Mouse (Mus musculus): ENCODE measurements around the gene LTO1.

LTO1 gene

DNA sequence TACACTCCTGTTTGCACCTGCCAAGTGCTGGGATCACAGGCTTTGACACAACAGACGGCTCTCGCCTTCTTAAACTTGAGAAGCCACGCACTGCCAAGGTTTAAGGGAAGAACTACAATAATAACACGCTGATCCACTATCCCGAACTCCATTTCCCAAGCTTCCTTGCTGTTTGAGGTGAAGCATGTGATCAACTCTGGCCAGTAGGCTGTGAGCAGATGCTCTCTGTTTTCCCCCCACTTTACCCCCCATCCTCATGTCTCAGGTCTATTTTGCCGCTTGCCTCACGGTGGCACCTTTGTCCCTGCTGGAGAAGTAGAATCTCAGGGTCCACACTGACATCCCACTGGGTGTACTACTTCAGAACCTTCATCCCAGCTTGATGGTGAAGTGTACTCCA, 6.2 kb upstream of the LTO1 start:
- no peak for DNase-seq (ENCODE audit: low spot score)

DNA sequence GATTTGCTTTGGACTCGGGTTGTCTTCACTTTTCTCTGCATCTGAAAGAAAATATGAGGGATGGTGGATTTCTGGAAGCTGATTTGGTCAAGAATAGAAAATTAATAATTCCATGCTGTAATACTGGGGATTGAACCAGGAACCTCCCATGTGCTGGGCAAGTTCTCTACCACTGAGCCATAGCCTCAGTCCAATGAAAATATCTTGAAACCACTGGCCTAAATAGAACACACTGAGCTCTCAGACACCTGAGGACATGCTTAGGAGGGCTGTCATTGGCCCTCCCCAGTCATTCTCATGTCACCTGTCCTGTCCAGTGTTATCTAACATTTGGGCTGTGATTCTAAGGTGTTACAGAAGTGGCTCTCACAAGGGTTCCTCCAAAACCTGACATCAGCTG, 3.8 kb upstream of the LTO1 start:
- no peak for DNase-seq (ENCODE audit: low spot score)

DNA sequence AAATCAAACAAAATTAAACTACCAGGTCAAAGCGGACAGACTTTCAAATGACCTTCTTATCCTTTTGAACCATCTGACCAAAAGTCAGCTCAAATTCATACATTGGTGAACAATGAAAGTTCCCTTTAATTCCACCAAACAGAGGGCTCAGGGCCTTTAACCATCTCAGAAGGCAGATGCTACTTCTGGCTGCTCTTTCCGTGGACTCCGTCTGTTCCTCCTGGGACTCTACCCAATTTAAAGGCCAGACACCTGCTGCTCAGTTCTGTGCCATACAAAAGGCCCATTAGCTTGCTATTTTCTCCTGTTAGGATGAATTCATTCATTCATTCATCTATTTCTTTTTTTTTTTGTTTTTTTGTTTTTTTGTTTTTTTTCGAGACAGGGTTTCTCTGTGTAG, 2.0 kb upstream of the LTO1 start:
- DNase-seq (ENCODE audit: low spot score) = no peak

DNA sequence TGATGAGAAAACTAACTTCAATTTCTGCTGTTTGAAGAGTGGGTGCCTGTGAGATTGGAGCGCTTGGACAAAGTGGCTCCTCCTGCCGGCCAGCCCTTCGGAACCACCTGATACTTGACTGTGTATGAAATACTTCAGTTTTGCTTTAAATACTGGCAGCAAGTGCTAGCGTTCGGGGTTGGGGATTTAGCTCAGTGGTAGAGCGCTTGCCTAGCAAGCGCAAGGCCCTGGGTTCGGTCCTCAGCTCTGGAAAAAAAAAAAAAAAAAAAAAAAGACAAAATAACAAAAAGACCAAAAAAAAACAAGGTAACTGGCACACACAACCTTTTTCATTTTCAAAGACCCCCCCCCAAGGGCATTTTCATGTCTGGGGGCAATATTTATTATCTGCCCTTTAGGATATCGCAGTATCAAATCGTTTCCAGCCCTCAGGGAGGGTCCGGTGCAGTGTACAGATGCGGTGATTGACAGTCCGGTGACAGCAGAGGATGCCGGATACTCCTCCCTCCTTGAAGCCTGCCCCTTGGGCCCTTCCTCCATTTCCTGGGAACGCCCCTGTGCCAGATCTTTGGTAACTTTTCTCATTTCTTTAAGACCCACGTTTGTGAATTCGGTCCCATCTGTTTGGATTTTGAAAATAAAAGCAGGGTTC, 478 bp upstream of the LTO1 start:
- DNase-seq (ENCODE audit: low spot score) = peak; percentile 34

DNA sequence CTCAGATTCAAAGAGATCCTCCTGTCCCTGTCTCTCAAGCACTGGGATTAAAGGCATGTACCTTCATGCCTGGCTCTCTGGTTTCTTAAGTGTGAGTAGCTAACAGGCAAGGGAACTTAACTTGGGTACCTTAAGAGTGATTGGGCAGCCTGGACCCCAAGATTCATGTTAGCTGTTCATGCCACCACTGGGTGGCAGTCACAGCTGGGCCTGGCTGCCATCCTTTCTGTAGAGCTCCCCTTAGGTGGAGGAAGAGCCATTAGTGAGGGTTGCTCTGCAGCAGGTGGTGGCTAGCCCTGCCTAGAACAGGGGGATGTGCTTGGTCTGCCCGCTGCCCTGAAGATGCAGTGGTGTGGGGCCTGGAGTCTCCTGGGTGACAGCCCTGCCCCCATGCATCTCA, 3.9 kb downstream of the LTO1 start:
- no peak for DNase-seq (ENCODE audit: low spot score)

DNA sequence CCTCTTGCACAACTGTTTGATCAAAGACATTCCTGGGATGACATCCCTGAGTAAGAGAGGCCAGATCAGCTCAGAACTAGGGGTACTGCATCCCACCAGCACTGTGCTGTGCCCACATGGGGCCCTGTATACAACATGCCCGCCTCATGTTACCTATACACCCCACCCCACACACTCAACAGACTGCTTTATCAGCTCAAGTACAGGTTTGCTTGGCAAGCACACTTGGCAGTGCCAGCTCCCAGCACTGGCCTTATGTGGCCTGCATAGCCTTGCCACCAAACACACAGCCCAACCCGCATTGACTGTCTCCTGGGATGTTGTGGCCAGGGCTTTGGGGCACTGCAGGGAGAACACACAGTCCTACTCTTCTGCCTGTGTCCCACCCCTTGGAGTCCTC, 12.7 kb downstream of the LTO1 start:
- no peak for DNase-seq (ENCODE audit: low spot score)

DNA sequence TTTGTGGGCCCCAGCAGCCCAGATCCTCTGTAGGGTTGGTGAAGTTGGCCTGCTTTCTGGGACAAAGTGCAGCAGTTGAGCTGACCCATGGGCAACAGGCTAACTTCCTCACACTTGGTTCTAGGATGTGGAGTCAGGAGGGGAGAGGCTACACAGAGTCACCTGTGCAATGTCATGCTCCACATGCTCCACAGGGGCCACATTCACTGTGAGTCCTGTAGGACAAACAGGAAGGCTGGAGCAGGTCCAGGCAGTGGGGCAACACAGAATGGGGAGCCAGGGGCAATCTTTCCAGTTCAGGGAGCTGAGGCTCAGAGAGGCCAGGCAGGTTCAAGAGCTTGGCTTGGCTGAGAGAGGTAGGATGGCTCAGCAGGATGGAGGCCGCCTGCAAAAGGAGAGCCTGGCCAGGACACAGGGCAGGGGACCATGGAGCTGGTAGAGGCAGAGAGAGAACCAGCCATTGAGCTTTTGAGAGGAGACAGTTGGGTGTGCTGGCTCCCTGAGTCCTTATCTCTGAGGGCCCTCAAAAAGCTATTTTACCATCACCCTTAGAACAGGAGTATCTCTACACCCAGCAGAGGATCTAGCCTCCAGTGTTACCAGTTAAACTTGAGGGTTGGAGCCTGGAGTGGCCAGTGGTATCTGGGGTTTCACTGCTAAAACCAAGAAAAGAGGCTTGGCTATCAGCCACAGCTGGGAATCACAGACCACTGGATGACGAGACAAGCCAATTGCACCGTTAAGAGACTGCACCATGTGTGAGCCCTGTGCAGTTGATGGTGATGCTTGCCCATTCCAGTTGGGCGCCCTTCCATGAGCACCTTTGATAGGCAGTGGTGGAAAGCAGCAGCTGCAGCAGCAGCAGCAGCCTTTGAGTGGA, 13.3 kb downstream of the LTO1 start:
- no peak for DNase-seq (ENCODE audit: low spot score)

DNA sequence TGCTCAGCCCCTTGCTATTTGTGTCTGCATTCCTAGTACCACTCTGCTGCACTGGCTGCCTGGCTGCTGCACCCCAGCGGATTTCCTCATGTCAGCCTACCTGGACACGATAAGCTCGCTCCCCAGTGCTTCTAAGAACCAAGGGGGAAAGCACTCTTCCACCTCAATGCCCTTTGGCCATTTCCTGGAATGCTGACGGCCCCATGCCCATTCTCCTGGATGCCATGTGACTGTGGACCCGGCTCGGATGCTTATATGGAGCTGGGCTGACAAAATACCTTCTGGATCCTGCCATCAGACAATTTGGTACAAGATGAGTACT, 13.9 kb downstream of the LTO1 start:
- no peak for DNase-seq (ENCODE audit: low spot score)

DNA sequence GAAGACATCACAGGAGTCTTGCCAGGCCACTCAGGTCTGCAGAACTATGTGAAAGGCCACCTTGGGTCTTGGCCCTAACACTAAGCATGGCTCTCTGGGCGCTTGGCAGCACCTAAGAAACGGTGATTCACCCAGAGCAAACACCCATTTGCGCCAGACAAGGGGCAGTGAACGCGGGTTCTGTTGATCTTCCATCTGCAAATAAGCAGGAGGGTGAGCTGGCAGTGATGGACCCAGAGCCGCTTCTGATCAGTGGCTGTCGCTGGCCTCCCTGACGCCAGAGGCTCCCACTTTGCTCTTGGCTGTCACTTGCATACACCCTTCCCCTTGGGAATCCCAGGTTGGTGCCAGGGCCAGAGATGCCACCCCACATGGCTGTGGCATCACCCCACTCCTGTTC, 14.6 kb downstream of the LTO1 start:
- no peak for DNase-seq (ENCODE audit: low spot score)

DNA sequence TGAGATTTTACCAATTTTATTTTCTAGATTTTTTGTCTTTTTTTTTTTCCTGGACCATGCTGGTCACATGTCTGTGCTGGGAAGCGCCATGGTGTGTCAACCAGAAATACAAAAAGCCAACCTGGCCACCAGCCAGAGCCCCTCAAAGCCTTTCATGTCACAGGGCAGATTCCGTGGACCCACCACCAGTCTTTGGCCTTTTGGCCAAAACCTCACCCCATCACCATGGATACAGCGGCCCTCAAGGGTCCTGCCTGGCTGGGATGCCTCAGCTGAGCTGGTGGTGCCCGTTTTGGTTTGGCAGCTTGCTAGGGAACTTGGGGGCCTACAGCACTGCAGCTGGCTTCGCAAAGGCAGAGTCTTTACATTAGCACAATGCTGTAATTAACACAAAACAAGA, 15.0 kb downstream of the LTO1 start:
- no peak for DNase-seq (ENCODE audit: low spot score)

DNA sequence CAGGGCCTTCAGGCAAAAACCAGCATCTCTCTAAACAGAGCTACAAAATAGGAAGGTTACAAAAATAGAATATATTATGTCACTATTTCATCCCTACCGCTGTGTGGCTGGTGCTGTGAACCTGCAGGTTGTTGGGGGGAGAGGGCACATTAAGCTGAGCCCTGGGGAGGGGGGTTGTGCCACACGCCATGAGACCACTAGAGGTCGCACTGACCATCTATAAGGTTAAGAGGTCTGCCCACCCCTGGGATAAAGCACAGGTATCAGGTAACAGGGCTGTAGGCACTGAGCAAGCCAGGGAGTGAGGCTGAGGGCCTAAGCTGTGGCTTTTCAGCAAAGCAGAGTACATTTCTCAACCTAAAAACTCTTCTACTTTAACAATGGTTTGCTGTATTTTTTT, 16.9 kb downstream of the LTO1 start:
- peak; percentile 36 for DNase-seq (ENCODE audit: low spot score)

DNA sequence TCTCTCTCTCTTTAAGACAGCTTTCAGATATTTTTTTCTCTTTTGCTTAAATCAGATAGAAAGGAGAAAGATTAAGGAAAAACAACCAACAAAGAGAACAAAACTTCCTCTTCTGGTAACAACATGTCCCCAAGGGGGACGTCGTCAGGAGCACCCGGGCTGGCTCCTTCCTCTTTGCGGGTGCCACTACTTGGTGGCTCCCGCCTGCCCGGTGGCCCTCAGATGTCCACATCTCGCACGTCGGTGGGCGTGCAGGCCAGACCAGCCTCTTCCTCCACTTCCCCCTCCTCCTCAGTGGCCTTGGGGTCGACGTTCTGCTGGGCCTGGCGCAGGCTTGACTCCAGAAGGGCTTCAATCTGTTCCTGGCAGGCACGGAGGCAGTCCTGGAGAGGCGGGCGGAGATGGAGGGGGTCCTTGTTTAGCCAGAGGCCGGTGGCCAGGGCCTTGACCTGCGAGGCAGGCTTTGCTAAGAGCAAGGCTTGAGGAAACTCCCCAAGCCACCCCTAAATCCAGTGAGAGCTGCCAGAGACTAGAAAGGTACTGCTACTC, 17.6 kb downstream of the LTO1 start:
- no peak for DNase-seq (ENCODE audit: low spot score)

DNA sequence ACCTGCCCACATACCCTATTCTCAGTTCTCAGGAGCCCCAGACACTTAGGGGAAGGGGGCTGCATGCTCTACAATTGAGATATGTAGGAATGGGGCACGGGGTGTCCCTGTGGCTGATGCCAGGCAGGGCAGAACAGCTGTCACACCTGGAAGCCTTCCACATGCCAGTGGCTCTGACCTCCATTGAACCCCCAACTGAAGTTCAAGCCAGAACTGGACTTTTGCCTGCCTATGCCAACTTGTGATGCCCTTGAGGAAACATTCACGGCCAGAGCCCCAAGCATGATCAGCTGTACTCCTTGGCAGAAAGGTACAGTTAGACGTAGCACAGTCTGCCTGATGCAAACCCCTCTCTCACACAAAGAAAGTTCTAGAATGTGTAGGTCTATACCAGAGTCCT, 18.4 kb downstream of the LTO1 start:
- no peak for DNase-seq (ENCODE audit: low spot score)

DNA sequence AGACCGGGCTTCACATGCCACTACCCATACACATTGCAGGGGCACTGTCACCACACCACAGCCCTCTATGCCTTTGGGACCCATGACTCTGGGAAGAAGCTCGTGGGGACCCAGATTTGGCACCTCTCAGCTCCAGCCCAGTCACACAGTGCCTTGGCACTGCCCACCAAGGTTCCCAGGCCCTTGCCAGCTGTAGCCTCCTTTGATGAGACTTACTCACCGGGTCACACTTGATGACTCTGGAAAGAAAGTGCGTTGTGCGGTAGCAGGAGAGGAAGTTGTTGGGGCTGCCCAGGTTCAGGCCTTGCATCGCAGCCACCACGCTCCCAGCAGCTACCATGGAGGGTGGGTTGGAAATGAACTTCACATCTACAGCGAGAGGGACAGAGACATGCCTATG, 18.9 kb downstream of the LTO1 start:
- DNase-seq (ENCODE audit: low spot score) = no peak

DNA sequence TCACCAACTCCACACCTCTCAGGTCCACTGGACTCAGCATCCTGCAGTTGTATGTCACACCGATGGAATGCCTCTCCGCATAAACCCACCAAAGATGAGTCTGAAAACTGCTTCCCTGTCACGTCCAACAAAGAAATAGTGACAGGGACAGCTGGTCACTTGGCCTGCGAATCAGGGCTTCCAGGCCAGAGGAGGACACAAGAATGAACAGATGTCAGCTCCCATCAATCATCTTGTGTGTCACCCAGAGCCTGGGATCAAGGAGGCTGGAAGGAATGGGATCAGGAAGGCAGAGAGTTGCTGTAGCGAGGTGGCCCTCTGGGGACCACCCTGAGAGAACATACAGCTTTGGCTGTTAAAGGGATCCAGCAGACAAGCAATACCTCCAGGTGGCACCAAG, 20.0 kb downstream of the LTO1 start:
- DNase-seq (ENCODE audit: low spot score) = no peak

DNA sequence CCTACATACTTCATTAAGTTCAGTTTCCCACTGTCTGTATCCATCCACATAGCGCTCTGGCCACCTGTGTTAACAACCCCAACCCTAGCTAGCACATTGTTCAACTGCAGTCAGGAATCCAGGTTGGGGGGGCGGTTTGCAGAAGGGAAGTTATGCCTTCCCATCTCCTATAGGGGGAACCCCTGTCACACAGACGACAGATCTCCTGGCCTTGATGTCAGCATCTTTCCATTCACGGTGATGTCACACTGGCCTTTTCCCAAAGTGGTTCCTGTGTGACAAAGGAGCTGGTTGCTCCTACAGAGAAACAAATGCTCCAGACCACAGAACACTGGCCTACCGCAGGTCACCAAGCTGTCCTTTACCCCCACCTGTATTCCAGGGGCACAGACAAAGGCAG, 20.7 kb downstream of the LTO1 start:
- DNase-seq (ENCODE audit: low spot score) = no peak

DNA sequence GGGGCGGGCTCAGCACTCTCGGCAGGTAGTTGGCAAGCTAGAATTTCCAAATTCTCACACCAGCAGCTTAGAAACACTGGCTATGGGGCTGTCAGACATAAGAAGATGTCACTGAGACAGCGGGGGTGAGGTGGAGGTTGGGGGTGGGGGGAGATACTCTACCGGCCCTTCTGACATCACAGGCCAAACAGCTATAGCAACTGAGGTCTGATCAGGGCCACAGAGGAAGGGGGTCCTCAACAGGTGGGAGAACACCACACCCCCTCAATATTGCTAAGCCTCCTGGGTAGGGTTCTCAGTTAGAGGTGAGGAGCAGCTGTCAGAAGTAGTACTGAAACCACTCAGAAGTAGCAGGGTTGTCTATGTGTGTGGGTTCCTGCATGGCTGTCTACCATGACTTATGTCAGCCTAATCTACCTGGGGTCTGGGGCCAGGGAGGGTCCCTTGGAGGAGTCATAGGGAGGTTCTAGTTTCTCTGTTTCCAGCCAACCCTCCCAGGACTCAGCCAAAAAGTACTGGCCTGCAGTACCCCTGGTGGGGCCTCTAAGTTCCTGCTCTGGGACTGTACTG, 21.5 kb downstream of the LTO1 start:
- no peak for DNase-seq (ENCODE audit: low spot score)

DNA sequence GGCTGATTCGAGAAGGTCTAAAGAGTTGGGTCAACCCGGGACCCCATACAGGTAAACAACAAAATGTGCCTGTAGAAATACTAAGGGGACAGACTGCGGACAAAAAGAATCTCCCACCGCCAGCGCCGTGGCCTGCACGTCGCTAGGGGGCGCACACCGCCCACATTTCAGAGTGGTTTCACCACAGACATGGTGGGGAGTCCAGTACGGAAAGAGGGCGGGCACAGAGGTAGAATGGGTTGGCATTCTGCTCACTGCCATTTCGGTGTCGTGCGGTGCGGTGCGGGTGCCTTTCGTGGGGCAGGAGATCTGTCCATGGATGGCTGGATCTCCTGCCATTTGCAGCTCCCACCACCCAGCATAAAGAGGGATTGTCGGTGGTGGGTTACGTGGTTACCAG, 22.6 kb downstream of the LTO1 start:
- peak; percentile 77 for DNase-seq (ENCODE audit: low spot score)

DNA sequence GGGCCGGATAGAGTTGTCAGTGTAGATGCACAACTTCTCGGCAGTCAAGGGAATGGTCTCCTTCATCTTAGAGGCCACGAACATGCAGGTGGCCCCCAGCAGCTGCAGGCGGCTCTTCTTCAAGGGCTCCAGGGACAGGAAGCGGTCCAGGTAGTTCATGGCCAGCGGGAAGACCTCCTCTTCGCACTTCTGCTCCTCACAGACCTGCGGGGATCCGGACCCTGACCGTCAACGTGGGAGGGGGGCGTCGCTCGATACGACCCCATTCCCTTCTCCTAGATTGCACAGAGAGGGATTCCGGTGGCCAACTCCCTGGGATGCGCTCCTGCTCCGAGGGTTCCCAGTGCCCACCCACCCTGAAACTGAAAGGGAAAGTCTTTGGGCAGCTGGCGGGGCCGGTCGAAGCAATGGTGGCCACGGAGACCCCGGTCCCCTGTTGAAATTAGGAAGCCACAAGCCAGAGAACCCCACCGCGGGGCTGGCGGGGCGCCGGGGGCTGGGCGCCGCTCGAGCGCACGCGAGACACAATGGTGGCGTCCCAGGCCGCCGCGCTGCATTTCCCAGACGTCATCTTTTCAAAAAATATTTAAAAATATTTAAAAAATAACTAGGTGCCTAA, 23.1 kb downstream of the LTO1 start:
- no peak for DNase-seq (ENCODE audit: low spot score)

DNA sequence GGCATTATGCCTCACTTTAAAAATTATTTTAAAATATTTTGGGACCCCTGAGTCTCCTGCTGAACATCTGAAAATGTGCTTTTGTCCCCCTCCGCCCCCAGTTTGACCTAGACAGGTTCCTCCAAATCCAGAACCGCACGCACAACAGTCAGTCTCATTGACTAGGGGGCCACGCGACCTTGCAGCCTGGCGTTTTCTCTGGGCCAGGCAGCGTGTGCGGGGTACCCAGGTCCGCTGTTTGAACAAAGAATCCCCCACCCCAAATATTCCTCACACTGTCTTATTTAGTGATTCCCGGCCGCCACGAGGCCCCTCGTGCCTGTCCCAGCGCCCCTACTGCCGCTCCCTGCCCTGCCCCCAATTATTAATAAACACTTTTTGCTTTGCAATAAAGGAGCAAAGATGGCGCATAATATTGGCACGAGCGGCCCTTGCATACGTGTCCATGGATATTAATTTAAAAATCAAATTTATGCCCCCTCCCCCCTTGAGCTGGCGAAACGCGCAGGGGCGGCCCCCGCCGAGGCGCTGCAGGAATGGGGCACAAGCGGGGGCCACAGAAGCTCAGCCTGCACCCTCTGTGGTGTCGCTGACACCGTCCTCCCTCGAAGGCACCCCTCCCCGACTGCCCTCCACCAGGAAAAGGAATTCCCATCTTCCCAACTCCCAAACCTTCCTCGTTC, 23.9 kb downstream of the LTO1 start:
- no peak for DNase-seq (ENCODE audit: low spot score)

DNA sequence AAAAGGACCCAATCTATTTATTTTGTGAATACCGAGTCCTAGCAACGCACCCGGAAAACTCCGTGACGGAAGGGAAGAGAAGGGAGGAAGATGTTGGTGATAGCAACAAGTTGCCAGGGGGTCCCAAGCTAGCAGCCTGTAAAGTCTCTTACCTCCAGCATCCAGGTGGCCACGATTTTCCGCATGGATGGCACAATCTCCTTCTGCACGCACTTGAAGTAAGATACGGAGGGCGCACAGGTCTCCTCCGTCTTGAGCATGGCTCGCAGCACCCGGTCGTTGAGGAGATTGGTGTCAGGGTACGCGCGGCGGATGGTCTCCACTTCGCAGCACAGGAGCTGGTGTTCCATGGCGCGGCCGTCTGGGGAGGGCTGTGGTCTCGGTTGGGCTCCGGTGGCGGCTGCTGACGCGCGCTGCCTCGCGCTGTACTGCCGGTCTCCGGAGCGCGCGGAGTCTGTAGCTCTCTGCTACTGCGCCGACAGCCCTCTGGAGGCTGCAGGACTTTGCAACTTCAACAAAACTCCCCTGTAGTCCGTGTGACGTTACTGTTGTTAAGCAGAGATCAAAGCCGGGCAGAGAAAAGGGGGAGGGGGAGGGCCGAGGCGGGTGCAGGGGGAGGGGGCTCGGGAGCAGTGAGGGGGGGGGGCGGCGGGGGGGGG, 24.6 kb downstream of the LTO1 start, which contains the start of gene Ccnd1:
Ccnd1 (minus strand) TSS at position 582 of the 659 bp plus-strand sequence.
- DNase-seq (ENCODE audit: low spot score) = peak; percentile 15
